Mouse (Mus musculus) thymus, adult 2 months (tissue): ENCODE measurements around the gene Fam241b.

Experiments
- CTCF ChIP-seq: fragments of 200-500 bp; IDR thresholded peaks from 2 replicates; pipeline ENCODE4 v1.5.1; 2012; ENCODE audit warnings: mild to moderate bottlenecking, control low read depth, low read length, moderate library complexity, borderline replicate concordance; ENCODE audit not compliant: control insufficient read depth, poor library complexity, insufficient read depth; ENCODE audit errors: extremely low read depth
- POLR2A ChIP-seq: fragments of 200-500 bp; IDR thresholded peaks from 2 replicates; pipeline ENCODE4 v1.6.1; 2012; ENCODE audit warnings: mild to moderate bottlenecking, low read length, control low read depth, moderate library complexity; ENCODE audit not compliant: control insufficient read depth, poor library complexity, insufficient read depth; ENCODE audit errors: extremely low read depth

- TF ChIP-seq CTCF (no peak), POLR2A (no peak)
These were observed 49.0 kb upstream of the Fam241b start for GRCm38 (mm10) chr10:62192701-62193157.
